Mouse (Mus musculus): ENCODE measurements at regions not wholly inside any gene's neighbourhood (a gene's known extent, or its start where the extent isn't known, plus 50 kb on each side); places are given as distances from the start of the nearest gene placed in this dataset.
"Not testable (repeated sequence)": the region's sequence is repeated elsewhere in the genome, so short reads cannot be mapped to it uniquely, and the experiment has no call there.

DNA sequence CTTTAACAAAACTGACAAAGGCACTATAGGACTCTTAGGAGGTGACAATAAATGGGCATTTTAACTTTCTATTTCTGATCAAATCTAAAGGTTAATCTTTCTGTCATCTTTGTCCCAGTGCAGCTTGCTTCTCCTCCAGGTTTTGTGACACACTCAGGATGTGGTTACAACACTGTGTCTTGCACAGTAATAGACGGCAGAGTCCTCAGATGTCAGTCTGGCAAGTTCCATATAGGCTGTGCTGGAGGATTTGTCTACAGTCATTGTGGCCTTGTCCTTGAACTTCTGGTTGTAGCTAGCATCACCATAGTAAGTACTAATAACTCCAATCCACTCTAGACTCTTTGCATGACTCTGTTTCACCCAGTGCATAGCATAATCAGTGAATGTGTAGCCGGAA is 443.8 kb upstream of the Zfp386 start:
- Histone ChIP-seq H3K27ac (ENCODE audit: low read depth, low read length) (no peak overlapping the region), H3K9ac (ENCODE audit: low read depth, low read length) (no peak overlapping the region), H3K9me3 (ENCODE audit: control insufficient read depth) (0 out of 2 replicates have a peak, but pooled peaks cover 3% of the 10 kb centered on the region), H3K4me2 (replicated peaks; ENCODE audit: low read depth) (no peak overlapping the region), H3K4me1 (replicated peaks; ENCODE audit: control insufficient read depth, insufficient read depth, low read length) (no peaks in the 10 kb centered on the region), H3K27me3 (replicated peaks; ENCODE audit: control insufficient read depth, insufficient read depth, low read length) (no peaks in the 10 kb centered on the region), H3K4me3 (ENCODE audit: low read depth, low read length) (no peak overlapping the region), H3K36me3 (ENCODE audit: control insufficient read depth, insufficient read depth) (no peaks in the 10 kb centered on the region)
- TF ChIP-seq CTCF (IDR thresholded peaks at IDR 0.05; ENCODE audit: low read depth) = no peak
- no peak for ATAC-seq
- 84% methylated on average over 2 of the region's 2 CpGs for WGBS

DNA sequence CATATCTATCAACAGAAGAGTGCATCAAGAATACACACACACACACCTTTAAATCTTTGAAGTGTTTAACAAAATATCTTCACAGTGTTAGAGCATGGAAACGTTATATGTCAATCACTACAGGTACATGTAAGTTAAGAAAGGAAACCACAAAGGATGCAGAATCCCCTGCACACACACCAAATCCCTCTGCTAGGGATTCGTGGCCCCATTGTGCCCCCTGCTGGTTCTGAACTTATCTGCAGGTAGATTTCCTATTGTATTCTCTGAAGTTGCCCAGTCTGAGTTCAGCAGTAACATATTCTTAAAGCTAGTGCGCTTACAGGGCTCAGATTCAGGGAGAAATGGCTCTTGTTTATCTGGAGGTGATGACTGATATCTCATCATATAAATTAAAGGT is 442.6 kb upstream of the Zfp386 start:
- Histone ChIP-seq H3K36me3 (ENCODE audit: control insufficient read depth, insufficient read depth) (no peaks in the 10 kb centered on the region), H3K9me3 (ENCODE audit: control insufficient read depth) (0 out of 2 replicates have a peak, but pooled peaks cover 3% of the 10 kb centered on the region), H3K27me3 (replicated peaks; ENCODE audit: control insufficient read depth, insufficient read depth, low read length) (no peaks in the 10 kb centered on the region), H3K4me3 (ENCODE audit: low read depth, low read length) (no peak overlapping the region), H3K9ac (ENCODE audit: low read depth, low read length) (no peak overlapping the region), H3K4me1 (replicated peaks; ENCODE audit: control insufficient read depth, insufficient read depth, low read length) (no peaks in the 10 kb centered on the region), H3K27ac (ENCODE audit: low read depth, low read length) (no peak overlapping the region), H3K4me2 (replicated peaks; ENCODE audit: low read depth) (no peak overlapping the region)
- no peak for TF ChIP-seq CTCF (IDR thresholded peaks at IDR 0.05; ENCODE audit: low read depth)
- 48% methylated on average over 3 of the region's 3 CpGs for WGBS
- ATAC-seq = no peak

DNA sequence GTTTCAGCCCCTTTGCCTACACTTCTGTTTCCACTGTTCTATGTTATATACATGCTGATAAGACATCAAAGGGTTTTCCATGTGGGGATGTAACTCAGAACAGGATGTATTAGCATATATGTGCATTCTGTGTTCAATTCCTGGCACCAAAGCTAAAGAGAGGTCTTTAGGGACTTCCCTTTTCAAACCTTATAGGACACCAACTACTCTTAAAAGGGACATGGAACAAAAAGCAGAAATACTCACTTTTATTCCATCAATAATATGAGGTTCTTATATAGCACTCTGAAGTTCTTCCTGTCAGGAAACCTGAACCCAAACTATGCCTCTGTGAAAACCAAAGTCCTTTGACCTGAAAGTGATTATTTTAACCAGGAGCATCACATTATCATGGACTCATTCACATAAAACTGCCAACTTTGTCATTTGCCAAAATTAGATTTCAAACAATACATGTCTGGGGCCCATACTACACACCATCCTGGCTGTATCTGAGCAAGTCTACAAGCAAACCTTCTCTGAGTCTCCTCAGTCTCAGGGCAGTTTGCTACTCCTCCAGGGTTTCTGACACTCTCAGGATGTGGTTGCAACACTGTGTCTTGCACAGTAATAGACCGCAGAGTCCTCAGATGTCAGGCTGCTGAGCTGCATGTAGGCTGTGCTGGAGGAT is 424.8 kb upstream of the Zfp386 start:
- not testable (repeated sequence) for H3K4me1 ChIP-seq (replicated peaks; ENCODE audit: control insufficient read depth, insufficient read depth, low read length); H3K9ac ChIP-seq (ENCODE audit: low read depth, low read length); H3K27me3 ChIP-seq (replicated peaks; ENCODE audit: control insufficient read depth, insufficient read depth, low read length); H3K4me3 ChIP-seq (ENCODE audit: low read depth, low read length); ATAC-seq; H3K4me2 ChIP-seq (replicated peaks; ENCODE audit: low read depth); H3K27ac ChIP-seq (ENCODE audit: low read depth, low read length); H3K9me3 ChIP-seq (ENCODE audit: control insufficient read depth); H3K36me3 ChIP-seq (ENCODE audit: control insufficient read depth, insufficient read depth)
- WGBS = 67% methylated on average over 1 of the region's 1 CpGs

DNA sequence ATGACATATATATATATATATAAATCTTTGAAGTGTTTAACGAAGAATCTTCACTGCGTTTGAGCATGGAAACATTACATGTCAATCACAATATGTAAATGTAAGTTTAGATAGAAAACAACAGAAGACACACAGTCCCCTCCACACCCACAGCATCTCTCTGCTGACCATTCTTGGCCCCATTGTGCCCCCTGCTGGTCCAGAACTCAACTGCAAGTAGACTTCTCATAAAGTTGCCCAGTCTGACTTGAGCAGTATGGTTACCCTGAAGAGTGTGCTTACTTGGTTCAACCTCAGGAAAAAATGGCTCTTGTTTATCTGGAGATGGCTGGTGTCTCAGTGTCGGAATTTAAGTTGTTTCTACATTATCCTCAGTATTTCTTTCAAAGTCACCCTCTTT is 423.3 kb upstream of the Zfp386 start:
- TF ChIP-seq CTCF (IDR thresholded peaks at IDR 0.05; ENCODE audit: low read depth) = no peak
- no peak overlapping the region for H3K4me3 ChIP-seq (ENCODE audit: low read depth, low read length)
- H3K27me3 ChIP-seq (replicated peaks; ENCODE audit: control insufficient read depth, insufficient read depth, low read length) = no peaks in the 10 kb centered on the region
- no peak for ATAC-seq
- no peaks in the 10 kb centered on the region for H3K4me1 ChIP-seq (replicated peaks; ENCODE audit: control insufficient read depth, insufficient read depth, low read length)
- 0 out of 2 replicates have a peak, but pooled peaks cover 8% of the 10 kb centered on the region for H3K9me3 ChIP-seq (ENCODE audit: control insufficient read depth)
- H3K36me3 ChIP-seq (ENCODE audit: control insufficient read depth, insufficient read depth) = no peaks in the 10 kb centered on the region
- no peak overlapping the region for H3K27ac ChIP-seq (ENCODE audit: low read depth, low read length)
- 67% methylated on average over 3 of the region's 3 CpGs for WGBS
- H3K4me2 ChIP-seq (replicated peaks; ENCODE audit: low read depth) = no peak overlapping the region
- no peak overlapping the region for H3K9ac ChIP-seq (ENCODE audit: low read depth, low read length)

DNA sequence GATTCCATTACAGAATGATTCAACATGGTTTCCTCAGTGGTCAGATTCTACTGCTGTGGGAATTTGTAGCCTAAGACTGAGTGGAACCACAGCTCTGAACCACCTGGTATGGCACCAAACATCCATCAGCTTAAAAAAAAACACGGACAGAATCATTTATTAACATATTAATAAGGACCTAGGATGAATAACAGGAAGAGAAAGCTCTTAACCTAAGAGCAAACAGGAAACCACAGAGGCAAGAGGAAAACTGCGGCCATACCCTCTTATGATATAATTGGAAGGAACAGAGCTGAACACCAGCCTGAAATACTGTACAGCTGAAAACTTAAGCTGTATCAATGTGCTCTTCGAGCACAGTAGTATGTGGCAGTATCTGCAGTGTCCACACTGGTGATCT is 399.9 kb upstream of the Zfp386 start:
- ATAC-seq = no peak
- H3K4me1 ChIP-seq (replicated peaks; ENCODE audit: control insufficient read depth, insufficient read depth, low read length) = no peaks in the 10 kb centered on the region
- no peak overlapping the region for H3K4me3 ChIP-seq (ENCODE audit: low read depth, low read length)
- 57% methylated on average over 3 of the region's 3 CpGs for WGBS
- TF ChIP-seq CTCF (IDR thresholded peaks at IDR 0.05; ENCODE audit: low read depth) = no peak
- no peak overlapping the region for H3K9ac ChIP-seq (ENCODE audit: low read depth, low read length)
- no peak overlapping the region for H3K27ac ChIP-seq (ENCODE audit: low read depth, low read length)
- H3K36me3 ChIP-seq (ENCODE audit: control insufficient read depth, insufficient read depth) = no peaks in the 10 kb centered on the region
- H3K4me2 ChIP-seq (replicated peaks; ENCODE audit: low read depth) = no peak overlapping the region
- H3K9me3 ChIP-seq (ENCODE audit: control insufficient read depth) = no peaks in the 10 kb centered on the region
- no peaks in the 10 kb centered on the region for H3K27me3 ChIP-seq (replicated peaks; ENCODE audit: control insufficient read depth, insufficient read depth, low read length)

DNA sequence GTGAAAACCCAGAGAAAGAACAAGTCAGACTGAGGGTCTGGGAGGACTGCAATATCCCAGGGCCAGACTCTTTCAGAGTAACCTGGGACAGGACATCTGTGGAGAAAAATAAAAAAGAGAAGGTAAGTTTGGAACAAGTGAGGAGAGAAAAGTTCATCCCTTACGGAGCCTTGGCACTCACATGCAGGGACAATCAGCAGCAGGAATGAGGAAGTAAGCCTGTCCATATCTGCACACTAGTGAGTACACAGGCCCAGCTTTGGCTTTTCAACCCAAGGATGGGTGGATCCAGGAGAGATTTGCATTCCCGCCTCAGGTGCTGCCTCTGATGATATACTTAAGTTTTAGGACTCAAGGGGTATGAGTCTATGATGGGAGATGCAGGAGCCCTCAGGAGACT is 399.4 kb upstream of the Zfp386 start:
- H3K4me1 ChIP-seq (replicated peaks; ENCODE audit: control insufficient read depth, insufficient read depth, low read length); H3K9me3 ChIP-seq (ENCODE audit: control insufficient read depth); H3K9ac ChIP-seq (ENCODE audit: low read depth, low read length); ATAC-seq; H3K27me3 ChIP-seq (replicated peaks; ENCODE audit: control insufficient read depth, insufficient read depth, low read length); H3K4me3 ChIP-seq (ENCODE audit: low read depth, low read length); H3K36me3 ChIP-seq (ENCODE audit: control insufficient read depth, insufficient read depth); H3K27ac ChIP-seq (ENCODE audit: low read depth, low read length); H3K4me2 ChIP-seq (replicated peaks; ENCODE audit: low read depth): not testable (repeated sequence)
- 86% methylated on average over 2 of the region's 2 CpGs for WGBS

DNA sequence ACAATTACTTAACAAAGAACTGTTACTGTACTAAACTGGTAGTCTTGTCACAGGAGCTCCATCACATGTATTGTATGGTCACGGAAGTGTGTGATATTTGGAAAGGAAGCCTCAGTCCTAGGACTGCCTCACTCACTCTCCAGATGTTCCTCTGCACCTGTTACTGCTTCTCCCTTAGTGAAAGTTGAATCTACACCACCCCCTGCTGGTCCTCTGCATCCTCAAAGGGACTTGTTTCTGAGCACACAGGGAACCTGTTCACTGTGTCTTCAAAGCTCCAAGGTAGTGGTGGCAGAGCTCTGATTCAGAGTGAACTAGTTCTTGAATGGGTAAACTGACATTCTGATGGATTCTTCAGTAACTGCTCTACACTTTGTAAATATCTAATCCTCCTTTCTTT is 391.7 kb upstream of the Zfp386 start:
- no peaks in the 10 kb centered on the region for H3K36me3 ChIP-seq (ENCODE audit: control insufficient read depth, insufficient read depth)
- no peaks in the 10 kb centered on the region for H3K27me3 ChIP-seq (replicated peaks; ENCODE audit: control insufficient read depth, insufficient read depth, low read length)
- WGBS = 77% methylated on average over 1 of the region's 1 CpGs
- no peak for ATAC-seq
- no peak for TF ChIP-seq CTCF (IDR thresholded peaks at IDR 0.05; ENCODE audit: low read depth)
- H3K9me3 ChIP-seq (ENCODE audit: control insufficient read depth) = no peaks in the 10 kb centered on the region
- no peaks in the 10 kb centered on the region for H3K4me1 ChIP-seq (replicated peaks; ENCODE audit: control insufficient read depth, insufficient read depth, low read length)
- no peak overlapping the region for H3K9ac ChIP-seq (ENCODE audit: low read depth, low read length)
- no peak overlapping the region for H3K4me2 ChIP-seq (replicated peaks; ENCODE audit: low read depth)
- H3K4me3 ChIP-seq (ENCODE audit: low read depth, low read length) = no peak overlapping the region
- H3K27ac ChIP-seq (ENCODE audit: low read depth, low read length) = no peak overlapping the region

DNA sequence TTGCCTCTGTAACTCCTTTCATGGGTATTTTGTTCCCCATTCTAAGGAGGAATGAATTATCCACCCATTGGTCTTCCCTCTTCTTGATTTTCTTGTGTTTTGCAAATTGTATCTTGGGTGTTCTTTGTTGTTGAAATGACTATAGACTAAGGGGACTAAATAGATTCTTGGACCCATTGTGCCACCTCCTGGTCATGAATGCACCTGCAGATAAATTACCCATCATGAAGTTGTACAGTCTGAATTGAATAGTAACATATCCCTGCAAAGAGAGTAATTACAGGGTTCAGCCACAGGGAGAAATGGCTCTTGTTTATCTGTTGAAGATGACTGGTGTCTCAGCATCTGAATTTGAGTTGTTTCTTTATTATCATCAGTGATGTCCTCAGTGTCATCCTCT is 383.4 kb upstream of the Zfp386 start:
- H3K9ac ChIP-seq (ENCODE audit: low read depth, low read length); H3K9me3 ChIP-seq (ENCODE audit: control insufficient read depth); H3K4me2 ChIP-seq (replicated peaks; ENCODE audit: low read depth); H3K36me3 ChIP-seq (ENCODE audit: control insufficient read depth, insufficient read depth); ATAC-seq; H3K27me3 ChIP-seq (replicated peaks; ENCODE audit: control insufficient read depth, insufficient read depth, low read length); H3K4me1 ChIP-seq (replicated peaks; ENCODE audit: control insufficient read depth, insufficient read depth, low read length); H3K27ac ChIP-seq (ENCODE audit: low read depth, low read length); H3K4me3 ChIP-seq (ENCODE audit: low read depth, low read length): not testable (repeated sequence)

DNA sequence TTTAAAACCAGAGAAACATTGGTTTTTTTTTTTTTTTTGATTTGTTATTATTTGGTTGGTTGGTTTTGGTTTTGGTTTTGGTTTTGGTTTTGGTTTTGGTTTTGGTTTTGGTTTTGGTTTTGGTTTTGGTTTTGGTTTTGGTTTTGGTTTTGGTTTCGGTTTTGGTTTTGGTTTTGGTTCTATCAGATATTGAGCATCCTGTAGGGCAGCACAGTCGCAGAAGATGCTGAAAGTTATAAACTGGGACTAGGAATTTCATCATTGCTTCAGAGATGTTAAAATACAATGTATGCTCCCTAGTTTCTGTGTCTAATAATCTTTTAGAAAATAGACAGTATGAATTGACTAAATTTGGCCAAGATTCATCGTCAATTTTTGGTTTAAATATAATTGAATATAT is 375.8 kb upstream of the Zfp386 start:
- not testable (repeated sequence) for H3K4me3 ChIP-seq (ENCODE audit: low read depth, low read length); H3K9ac ChIP-seq (ENCODE audit: low read depth, low read length); H3K36me3 ChIP-seq (ENCODE audit: control insufficient read depth, insufficient read depth); ATAC-seq; H3K4me1 ChIP-seq (replicated peaks; ENCODE audit: control insufficient read depth, insufficient read depth, low read length); H3K27ac ChIP-seq (ENCODE audit: low read depth, low read length); H3K27me3 ChIP-seq (replicated peaks; ENCODE audit: control insufficient read depth, insufficient read depth, low read length); H3K4me2 ChIP-seq (replicated peaks; ENCODE audit: low read depth); H3K9me3 ChIP-seq (ENCODE audit: control insufficient read depth)
- 70% methylated on average over 3 of the region's 3 CpGs for WGBS
